Mouse (Mus musculus) liver, embryonic 14.5 days (tissue): ENCODE measurements around the gene Amhr2. TPM values are rescaled to one million over a fixed set of nuclear protein-coding genes. Genes with fewer than 3 reads are reported as not detected.

Source experiments
- ATAC-seq: fragments of 200-750 bp; cut with Nextera tagmentation; 2 replicates; pipeline ENCODE4 v1.8.0; 2017; ENCODE audit warnings: moderate number of reproducible peaks, mild to moderate bottlenecking, moderate library complexity; ENCODE audit not compliant: insufficient read depth
- DNase-seq, 3 experiments: peaks; one replicate each; pipeline ENCODE4 v3.0.0-alpha.2; 2012 to 2013; ENCODE audit warnings: low read depth in 3 of 3, low spot score in 3 of 3
- H3K27ac ChIP-seq: fragments of 300-500 bp; sonication (generic); 2 replicates; pipeline ENCODE4 v1.5.1; 2014; ENCODE audit warnings: moderate library complexity, mild to moderate bottlenecking, control low read depth, inconsistent platforms
- H3K27me3 ChIP-seq: fragments of 300-500 bp; sonication (generic); 2 replicates; pipeline ENCODE4 v1.6.1; 2014; ENCODE audit warnings: mild to moderate bottlenecking, low read length, moderate library complexity; ENCODE audit not compliant: control insufficient read depth, insufficient read depth
- H3K36me3 ChIP-seq: fragments of 300-500 bp; sonication (generic); replicated peaks from 2 replicates; pipeline ENCODE4 v1.6.1; 2014; ENCODE audit warnings: low read depth; ENCODE audit not compliant: control insufficient read depth, insufficient read depth
- H3K4me1 ChIP-seq, 2 experiments: fragments of 200-500 bp in 1 of 2; fragments of 300-500 bp in 1 of 2; sonication (generic) in 1 of 2; replicated peaks; 2 replicates each; pipeline ENCODE4 v1.6.1; 2012 to 2014; ENCODE audit warnings: antibody characterized with exemption in 1 of 2, inconsistent platforms in 1 of 2, low read length in 1 of 2; ENCODE audit not compliant: control insufficient read depth in 2 of 2, insufficient read depth in 2 of 2
- H3K4me2 ChIP-seq: fragments of 300-500 bp; sonication (generic); 2 replicates; pipeline ENCODE4 v1.6.1; 2014; ENCODE audit warnings: low read depth, mild to moderate bottlenecking, control low read depth, moderate library complexity
- H3K4me3 ChIP-seq, 2 experiments: fragments of 200-500 bp in 1 of 2; fragments of 300-500 bp in 1 of 2; sonication (generic) in 1 of 2; 2 replicates each; pipeline ENCODE4 v1.5.1; 2012 to 2014; ENCODE audit warnings: low read depth in 2 of 2, low read length in 2 of 2, mild to moderate bottlenecking in 2 of 2, control low read depth in 1 of 2, inconsistent platforms in 1 of 2, moderate library complexity in 1 of 2; ENCODE audit not compliant: insufficient read depth in 1 of 2
- H3K9ac ChIP-seq: fragments of 300-500 bp; sonication (generic); replicated peaks from 2 replicates; pipeline ENCODE4 v1.6.1; 2014; ENCODE audit warnings: mild to moderate bottlenecking, control low read depth, moderate library complexity
- H3K9me3 ChIP-seq: fragments of 300-500 bp; sonication (generic); 2 replicates; pipeline ENCODE4 v1.6.1; 2016; ENCODE audit warnings: low read length, mixed read lengths; ENCODE audit not compliant: control insufficient read depth
- CTCF ChIP-seq: IDR thresholded peaks from 2 replicates; pipeline ENCODE4 v1.5.1; 2016; ENCODE audit warnings: antibody characterized with exemption, low read depth, control low read depth
- EP300 ChIP-seq: IDR thresholded peaks from 2 replicates; pipeline ENCODE4 v1.6.1; 2016; ENCODE audit warnings: antibody characterized with exemption, low read depth
- WGBS: fragments of 180-500 bp; shearing (Covaris S2); extraction: QIAGEN DNeasy Blood & Tissue Kit; methylation state at CpG from one replicate; pipeline ENCODE4 v1.1.7; 2014; ENCODE audit not compliant: insufficient replicate concordance; 5-methylcytosine and 5-hydroxymethylcytosine counted together
- polyA plus RNA-seq, 2 experiments: library from polyadenylated mRNA; depleted of rRNA in 1 of 2; stranded (reverse) in 1 of 2; unstranded in 1 of 2; fragments of >200 nt; fragmentation: Nextera tagmentation in 1 of 2; extraction: Ambion mirVana in 1 of 2; gene quantifications; 2 replicates each; pipeline versions ENCODE4 v1.2.1 to v1.2.3; 2012 to 2014

Gene Amhr2
- polyA plus RNA-seq (2012; rRNA removed), result 0.05 and 0.06 TPM in 2 replicates
- polyA plus RNA-seq (2014; fragmentation: Nextera tagmentation; extraction: Ambion mirVana), result 0.11 and 0.23 TPM in 2 replicates

DNA sequence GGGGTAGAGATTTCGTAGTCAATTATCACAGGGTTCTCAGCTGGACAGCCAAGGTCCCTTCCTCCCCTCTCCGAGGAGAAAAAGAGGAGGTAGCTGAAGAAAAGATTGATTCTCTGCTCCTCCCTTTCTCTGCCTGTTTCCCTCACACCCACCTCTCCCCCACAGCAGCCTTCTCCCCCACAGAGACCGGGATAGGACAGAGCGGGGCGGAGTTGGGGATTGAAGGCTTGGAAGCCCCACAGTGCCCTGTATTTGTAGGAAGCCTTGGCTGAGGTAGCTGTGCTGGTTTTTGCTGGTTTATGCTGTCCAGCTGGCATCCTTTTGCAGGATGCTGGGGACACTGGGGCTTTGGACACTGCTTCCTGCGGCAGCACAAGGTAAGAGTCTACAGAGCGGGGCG is at the start of gene Amhr2:
TSS of gene Amhr2 (plus strand) at position 222 of the 400 bp plus-strand sequence.
- no peak within 1 kb of the TSS for H3K4me3 ChIP-seq
- no peaks in the 10 kb centered on the region for H3K36me3 ChIP-seq
- ATAC-seq (no peak), DNase-seq (no peak)
- WGBS, result 67% methylated on average over 8 of the region's 8 CpGs
- no peak within 1 kb of the TSS for H3K27ac ChIP-seq
- no peaks in the 10 kb centered on the region for H3K27me3 ChIP-seq
- H3K9ac ChIP-seq, result no peak within 1 kb of the TSS
- H3K4me1 ChIP-seq, result no peaks in the 10 kb centered on the region
- no peak within 1 kb of the TSS for H3K4me2 ChIP-seq
- TF ChIP-seq CTCF, result no peak
- no peak for TF ChIP-seq EP300
- no peaks in the 10 kb centered on the region for H3K9me3 ChIP-seq

DNA sequence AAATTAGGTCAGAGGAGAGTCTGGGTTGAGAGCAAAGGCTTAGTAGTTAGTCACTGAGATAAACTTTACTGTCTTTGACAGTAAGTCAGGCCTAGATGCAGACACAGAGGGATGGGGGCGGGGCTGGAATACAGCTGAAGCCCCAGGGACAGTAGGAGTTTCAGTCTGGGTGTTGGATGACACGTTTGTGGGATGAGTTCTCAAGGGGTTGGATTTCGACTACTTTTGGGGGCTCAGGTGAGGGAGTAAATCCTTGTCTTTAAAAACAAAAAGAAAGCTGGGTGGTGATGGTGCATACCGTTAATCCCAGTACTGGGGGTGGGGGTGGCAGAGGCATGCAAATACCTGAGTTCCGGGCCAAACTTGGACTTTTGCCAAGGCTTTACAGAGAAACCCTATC is 46.5 kb upstream of the Amhr2 start:
- Histone ChIP-seq H3K4me3 (peak overlapping the region in 1 of 2 experiments; percentile 73; a peak in 2 of 4 replicates), H3K36me3 (no peaks in the 10 kb centered on the region), H3K9ac (no peak overlapping the region), H3K27ac (no peak overlapping the region), H3K27me3 (no peaks in the 10 kb centered on the region), H3K9me3 (no peaks in the 10 kb centered on the region), H3K4me2 (peak overlapping the region; percentile 95), H3K4me1 (peaks cover 35 to 53% of the 10 kb centered on the region in 2 experiments)
- TF ChIP-seq EP300 (no peak), CTCF (no peak)
- 45% methylated on average over 5 of the region's 5 CpGs for WGBS
- no peak for ATAC-seq
- no peak for DNase-seq

DNA sequence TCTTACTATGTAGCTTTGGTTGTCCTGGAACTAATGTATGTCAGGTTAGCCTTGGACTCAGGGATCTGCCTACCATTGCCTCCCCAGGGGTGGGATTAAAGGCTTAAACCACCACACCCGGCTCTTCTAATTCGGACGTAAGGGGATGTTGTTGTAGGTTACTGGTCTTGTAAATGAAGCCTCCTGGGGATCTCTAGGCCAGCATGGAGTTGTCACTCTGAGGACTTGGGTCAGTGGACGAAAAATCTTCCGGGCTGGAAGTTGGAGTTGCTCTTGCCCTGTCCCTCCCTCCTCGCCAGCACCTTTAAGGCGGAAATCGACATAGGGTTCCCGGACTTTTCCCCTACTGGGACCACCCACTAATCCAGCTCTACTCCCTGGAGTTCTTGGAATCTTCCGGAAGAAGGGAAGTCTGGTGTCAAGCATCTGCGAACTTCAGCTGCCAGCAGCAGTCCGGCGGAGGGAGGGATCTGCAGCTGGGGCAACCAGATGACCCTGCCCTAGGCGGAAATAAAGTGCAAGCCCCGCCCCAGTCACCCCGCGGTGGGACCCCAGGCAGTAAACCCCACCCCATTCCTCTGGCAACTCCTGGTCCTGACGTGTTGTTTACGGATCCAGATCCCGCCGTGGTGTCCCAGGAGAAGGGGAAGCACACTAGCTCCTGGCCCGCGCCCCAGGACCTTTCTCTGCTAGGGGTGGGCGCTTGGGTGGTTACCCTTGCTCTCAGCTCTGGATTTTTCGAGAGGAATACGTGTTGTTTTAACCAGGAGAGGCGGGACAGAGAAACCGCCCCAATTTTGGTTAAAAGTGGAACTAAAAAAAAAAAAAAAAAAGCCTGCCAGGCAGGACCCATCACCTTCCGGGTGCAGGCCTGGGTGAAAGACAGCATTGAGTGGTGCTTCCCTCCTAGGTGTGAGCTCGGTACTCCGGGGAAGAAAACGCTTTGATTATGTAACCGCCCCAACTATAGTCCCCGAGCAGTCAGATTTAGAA is 45.6 kb upstream of the Amhr2 start:
- DNase-seq (peak in 2 of 3 experiments; percentile 50 to 62), ATAC-seq (peak; percentile 73)
- H3K4me2 ChIP-seq, result peak overlapping the region; percentile 95
- peak overlapping the region; percentile 63 to 73 for H3K4me3 ChIP-seq
- H3K27ac ChIP-seq, result peak overlapping the region; percentile 80
- 2% methylated on average over 34 of the region's 34 CpGs for WGBS
- H3K9me3 ChIP-seq, result no peaks in the 10 kb centered on the region
- no peak for TF ChIP-seq EP300
- no peak for TF ChIP-seq CTCF
- H3K9ac ChIP-seq, result peak overlapping the region; percentile 90
- no peaks in the 10 kb centered on the region for H3K27me3 ChIP-seq
- no peaks in the 10 kb centered on the region for H3K36me3 ChIP-seq
- H3K4me1 ChIP-seq, result peaks cover 30 to 46% of the 10 kb centered on the region in 2 experiments

DNA sequence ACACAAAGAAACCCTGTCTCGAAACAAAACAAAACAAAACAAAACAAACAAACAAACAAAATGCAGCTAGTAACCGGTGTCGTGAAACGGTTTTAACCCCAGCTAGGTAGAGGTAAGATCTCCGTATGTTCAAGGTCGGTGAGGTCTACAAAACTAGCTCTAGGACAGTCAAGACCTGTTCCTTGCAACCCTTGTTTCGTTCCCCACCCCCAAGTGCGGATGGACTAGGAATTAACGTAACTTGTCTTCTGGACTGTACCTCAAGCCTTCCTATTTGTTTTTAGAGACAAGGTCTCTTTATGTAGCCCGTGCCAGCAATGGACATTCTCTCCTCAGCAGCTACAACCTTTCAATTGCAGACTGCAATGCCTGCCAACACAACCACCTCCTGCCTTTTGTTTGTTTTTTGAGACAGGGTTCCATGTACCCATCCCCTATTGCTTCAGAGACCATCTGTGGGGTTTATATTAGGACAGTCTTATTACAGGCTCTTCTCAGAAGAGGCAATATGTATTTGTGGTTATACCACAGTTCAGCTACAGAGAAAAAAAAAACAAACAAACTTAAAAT is 44.6 kb upstream of the Amhr2 start:
- H3K9me3 ChIP-seq, result no peaks in the 10 kb centered on the region
- H3K9ac ChIP-seq, result no peak overlapping the region
- peaks cover 30 to 41% of the 10 kb centered on the region in 2 experiments for H3K4me1 ChIP-seq
- WGBS, result 75% methylated on average over 10 of the region's 10 CpGs
- peak overlapping the region; percentile 95 for H3K4me2 ChIP-seq
- peak overlapping the region; percentile 4 for H3K27ac ChIP-seq
- ATAC-seq (no peak), DNase-seq (no peak)
- H3K27me3 ChIP-seq, result no peaks in the 10 kb centered on the region
- TF ChIP-seq EP300, result no peak
- TF ChIP-seq CTCF, result no peak
- no peak overlapping the region; a peak in 1 of 4 replicates for H3K4me3 ChIP-seq
- no peaks in the 10 kb centered on the region for H3K36me3 ChIP-seq

DNA sequence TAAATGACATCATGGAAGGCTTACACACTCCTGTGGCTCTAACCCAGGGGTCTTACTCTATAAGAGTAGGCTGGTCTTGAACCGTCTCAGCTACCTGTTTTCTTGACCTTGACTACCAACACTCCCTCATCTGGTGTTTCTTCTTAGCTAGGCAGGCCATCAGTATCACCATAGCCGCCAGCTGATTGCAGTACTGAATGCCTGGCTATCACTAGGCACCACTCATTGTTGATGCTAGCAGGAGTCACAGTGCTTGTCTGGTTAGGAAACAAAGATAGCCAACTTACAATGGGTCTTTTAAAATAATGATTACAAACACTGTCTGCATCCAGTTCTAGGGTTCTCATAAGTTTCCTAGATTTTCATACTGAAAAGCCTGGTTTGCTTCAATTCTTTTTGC is 43.9 kb upstream of the Amhr2 start:
- TF ChIP-seq EP300, result no peak
- Histone ChIP-seq H3K4me2 (no peak overlapping the region), H3K4me1 (peaks cover 27 to 35% of the 10 kb centered on the region in 2 experiments), H3K4me3 (no peak overlapping the region), H3K36me3 (no peaks in the 10 kb centered on the region), H3K9ac (no peak overlapping the region), H3K27ac (no peak overlapping the region), H3K27me3 (no peaks in the 10 kb centered on the region), H3K9me3 (no peaks in the 10 kb centered on the region)
- WGBS, result 39% methylated on average over 2 of the region's 2 CpGs
- DNase-seq (no peak), ATAC-seq (no peak)
